Mouse (Mus musculus) brain, embryonic 14.5 days (tissue): ENCODE data around the gene B4galt3.

Experiments
- CTCF ChIP-seq: fragments of 200-500 bp; IDR thresholded peaks from 2 replicates; pipeline ENCODE4 v1.5.1; 2012; ENCODE audit warnings: inconsistent platforms, mild to moderate bottlenecking, moderate library complexity, borderline replicate concordance; ENCODE audit not compliant: insufficient read depth, insufficient read length; ENCODE audit errors: extremely low read depth
- POLR2A ChIP-seq: fragments of 200-500 bp; IDR thresholded peaks from 2 replicates; pipeline ENCODE4 v1.6.1; 2012; ENCODE audit warnings: mild to moderate bottlenecking, inconsistent platforms, borderline replicate concordance; ENCODE audit not compliant: poor library complexity, insufficient read depth, insufficient read length, severe bottlenecking; ENCODE audit errors: extremely low read depth

- TF ChIP-seq CTCF (no peak), POLR2A (no peak)
These were observed 34.3 kb upstream of the B4galt3 start for GRCm38 (mm10) chr1:171235791-171236190.
